Mouse (Mus musculus) lung, adult 2 months (tissue): ENCODE results near the gene Fgf13. TPM values are rescaled to one million over a fixed set of nuclear protein-coding genes. Genes with fewer than 3 reads are reported as not detected.

Source experiments
- DNase-seq: peaks from one replicate; pipeline ENCODE4 v3.0.0; 2022
- H3K4me1 ChIP-seq: fragments of 200-500 bp; 2 replicates; pipeline ENCODE4 v1.6.1; 2011; ENCODE audit warnings: low read length; ENCODE audit not compliant: control insufficient read depth, insufficient read depth
- H3K4me3 ChIP-seq: fragments of 200-500 bp; replicated peaks from 2 replicates; pipeline ENCODE3; 2011; ENCODE audit warnings: low read depth, mild to moderate bottlenecking, control low read depth, low read length; ENCODE audit errors: extremely low read depth
- CTCF ChIP-seq: fragments of 200-500 bp; IDR thresholded peaks from 2 replicates; pipeline ENCODE4 v1.5.1; 2011; ENCODE audit warnings: mild to moderate bottlenecking, low read length, control low read depth; ENCODE audit not compliant: insufficient read depth
- POLR2A ChIP-seq: fragments of 200-500 bp; IDR thresholded peaks from 2 replicates; pipeline ENCODE4 v1.6.1; 2011; ENCODE audit warnings: low read depth, mild to moderate bottlenecking, control low read depth, low read length, borderline replicate concordance; ENCODE audit errors: extremely low read depth
- WGBS: fragments of 180-500 bp; shearing (Covaris S2); methylation state at CpG from one replicate; pipeline ENCODE4 v1.1.7; 2018; 5-methylcytosine and 5-hydroxymethylcytosine counted together
- polyA plus RNA-seq: library from polyadenylated mRNA; depleted of rRNA; stranded (reverse); fragments of >200 nt; gene quantifications from 2 replicates; pipeline ENCODE4 v1.2.3, GENCODE M21; 2012

The Fgf13 gene
- polyA plus RNA-seq, 1 experiment = 0.89 TPM

DNA sequence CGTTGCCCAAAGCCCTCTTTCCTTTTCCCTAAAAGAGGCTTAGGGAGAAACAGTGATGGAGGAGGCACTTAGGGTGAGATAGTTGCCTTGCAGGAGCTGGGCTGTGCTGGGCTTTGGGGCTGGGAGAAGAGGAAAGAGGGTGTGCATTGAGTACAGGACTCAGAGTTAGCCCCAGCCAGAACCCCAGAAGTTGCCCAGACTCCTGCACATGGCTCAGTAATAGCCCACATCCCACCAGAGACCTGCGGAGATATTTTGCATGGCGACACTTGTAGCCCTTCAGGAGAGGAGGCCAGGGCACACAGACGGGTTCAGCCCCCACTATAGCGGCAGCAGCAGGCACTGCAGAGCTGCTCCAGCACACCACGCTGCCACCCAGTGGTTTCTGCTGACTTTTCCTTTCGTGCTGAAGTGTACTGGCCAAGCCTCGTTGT, 432.9 kb downstream of the Fgf13 start:
- DNase-seq = no peak
- H3K4me3 ChIP-seq = no peak overlapping the region
- TF ChIP-seq POLR2A = no peak
- TF ChIP-seq CTCF = no peak

GRCm38 (mm10) chrX:59134166-59134861, 433.6 kb downstream of the Fgf13 start:
- no peak overlapping the region for H3K4me3 ChIP-seq
- no peaks in the 10 kb centered on the region for H3K4me1 ChIP-seq
- DNase-seq = no peak
- TF ChIP-seq POLR2A (no peak), CTCF (no peak)
- WGBS = 27% methylated on average over 70 of the region's 75 CpGs

More for the DNA sequence above, 432.9 kb downstream of the Fgf13 start:
- no peaks in the 10 kb centered on the region for H3K4me1 ChIP-seq
- WGBS = 20% methylated on average over 8 of the region's 8 CpGs

DNA sequence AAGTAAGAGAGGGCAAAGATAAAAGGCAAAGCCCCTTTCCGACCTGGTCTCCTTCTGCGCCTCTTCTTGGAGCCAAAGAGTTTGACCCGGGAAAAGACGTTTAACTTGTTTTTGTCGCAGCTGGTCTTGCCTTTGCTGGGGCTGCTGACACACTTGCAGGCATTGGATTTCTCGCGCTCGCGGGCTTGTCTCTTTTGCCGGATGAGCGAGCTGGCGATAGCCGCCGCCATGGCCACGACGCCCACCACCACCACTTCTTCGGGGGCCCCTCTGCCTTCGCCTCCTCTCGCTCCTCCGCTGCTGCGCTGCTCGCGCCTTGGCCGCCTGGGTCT, 434.1 kb downstream of the Fgf13 start:
- H3K4me3 ChIP-seq = no peak overlapping the region
- no peak for DNase-seq
- H3K4me1 ChIP-seq = no peaks in the 10 kb centered on the region
- WGBS = 36% methylated on average over 24 of the region's 24 CpGs
- no peak for TF ChIP-seq CTCF
- no peak for TF ChIP-seq POLR2A

- TF ChIP-seq CTCF (no peak), POLR2A (no peak)
- DNase-seq = no peak
- 31% methylated on average over 10 of the region's 10 CpGs for WGBS
- Histone ChIP-seq H3K4me1 (no peaks in the 10 kb centered on the region), H3K4me3 (no peak overlapping the region)
Measured at GRCm38 (mm10) chrX:59133416-59133815, 434.5 kb downstream of the Fgf13 start.

DNA sequence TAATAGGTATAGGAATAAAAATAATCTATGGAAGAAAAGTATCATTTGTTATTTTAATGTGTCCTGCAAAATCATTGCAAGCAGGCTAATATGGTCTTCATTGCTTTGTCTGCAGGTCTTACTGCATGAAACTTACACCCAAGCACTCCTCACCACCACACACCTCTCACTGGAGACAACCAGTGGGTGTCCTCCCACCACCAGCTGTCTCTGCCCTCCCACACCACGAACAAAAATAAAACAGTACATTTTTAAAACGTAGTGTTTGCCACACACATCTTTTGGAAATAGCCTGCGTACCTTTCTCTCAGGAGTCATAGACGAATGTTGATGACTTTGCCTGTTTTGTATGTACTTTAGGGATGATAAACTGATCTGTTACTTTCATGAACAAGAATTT, 441.2 kb downstream of the Fgf13 start:
- DNase-seq = no peak
- no peak for TF ChIP-seq POLR2A
- no peak for TF ChIP-seq CTCF
- Histone ChIP-seq H3K4me3 (no peak overlapping the region), H3K4me1 (no peaks in the 10 kb centered on the region)
- WGBS = 57% methylated on average over 4 of the region's 4 CpGs

- no peaks in the 10 kb centered on the region for H3K4me1 ChIP-seq
- TF ChIP-seq CTCF (no peak), POLR2A (no peak)
- no peak overlapping the region for H3K4me3 ChIP-seq
- no peak for DNase-seq
Measured at GRCm38 (mm10) chrX:59113187-59113586, 454.7 kb downstream of the Fgf13 start.

DNA sequence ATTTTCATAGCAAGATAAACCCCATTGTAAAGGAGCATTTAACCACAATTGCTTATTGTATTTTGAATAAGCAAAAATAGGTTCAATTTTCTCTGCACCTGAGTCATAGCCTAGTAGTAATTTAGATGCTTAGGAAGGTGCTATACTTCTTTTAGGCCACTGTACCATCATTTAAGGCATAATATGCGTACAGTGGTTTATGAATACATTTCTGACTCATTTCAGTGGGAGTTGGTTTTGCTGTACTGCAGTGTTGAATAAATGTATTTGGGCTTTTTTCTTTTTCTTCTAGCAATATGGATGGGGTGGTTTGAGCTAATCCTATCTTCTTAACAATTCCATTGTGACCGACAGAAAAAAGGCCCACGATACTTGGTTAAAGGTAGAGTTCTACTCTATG, 481.9 kb downstream of the Fgf13 start:
- Histone ChIP-seq H3K4me3 (no peak overlapping the region), H3K4me1 (no peaks in the 10 kb centered on the region)
- DNase-seq = no peak
- WGBS = 89% methylated on average over 3 of the region's 3 CpGs
- TF ChIP-seq CTCF (no peak), POLR2A (no peak)

DNA sequence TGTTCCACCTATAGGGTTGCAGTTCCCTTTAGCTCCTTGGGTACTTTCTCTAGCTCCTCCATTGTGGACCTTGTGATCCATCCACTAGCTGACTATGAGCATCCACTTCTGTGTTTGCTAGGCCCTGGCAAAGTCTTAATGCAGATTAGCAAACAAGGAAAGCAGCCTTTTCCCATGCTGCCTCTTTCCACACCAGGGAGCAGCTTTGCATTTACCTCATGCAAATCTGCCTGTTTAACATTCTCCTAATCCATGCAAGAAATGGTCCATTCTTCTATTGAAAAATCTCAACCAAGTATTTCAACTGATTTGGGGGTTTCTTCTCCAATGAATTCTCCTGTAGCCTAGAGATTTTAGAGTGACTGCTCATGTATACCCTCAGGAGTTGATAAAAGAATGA, 487.4 kb downstream of the Fgf13 start:
- Histone ChIP-seq H3K4me1 (no peaks in the 10 kb centered on the region), H3K4me3 (no peak overlapping the region)
- DNase-seq = no peak
- TF ChIP-seq CTCF (no peak), POLR2A (no peak)

- WGBS = 64% methylated on average over 3 of the region's 3 CpGs
- H3K4me1 ChIP-seq = no peaks in the 10 kb centered on the region
- TF ChIP-seq POLR2A = no peak
- TF ChIP-seq CTCF = no peak
- no peak for DNase-seq
- H3K4me3 ChIP-seq = no peak overlapping the region
Measured at GRCm38 (mm10) chrX:59072083-59072482, 495.8 kb downstream of the Fgf13 start.

- WGBS = 67% methylated on average over 4 of the region's 4 CpGs
- TF ChIP-seq CTCF (no peak), POLR2A (no peak)
- no peak overlapping the region for H3K4me3 ChIP-seq
- no peaks in the 10 kb centered on the region for H3K4me1 ChIP-seq
- no peak for DNase-seq
Measured at GRCm38 (mm10) chrX:59063157-59063556, 504.7 kb downstream of the Fgf13 start.

DNA sequence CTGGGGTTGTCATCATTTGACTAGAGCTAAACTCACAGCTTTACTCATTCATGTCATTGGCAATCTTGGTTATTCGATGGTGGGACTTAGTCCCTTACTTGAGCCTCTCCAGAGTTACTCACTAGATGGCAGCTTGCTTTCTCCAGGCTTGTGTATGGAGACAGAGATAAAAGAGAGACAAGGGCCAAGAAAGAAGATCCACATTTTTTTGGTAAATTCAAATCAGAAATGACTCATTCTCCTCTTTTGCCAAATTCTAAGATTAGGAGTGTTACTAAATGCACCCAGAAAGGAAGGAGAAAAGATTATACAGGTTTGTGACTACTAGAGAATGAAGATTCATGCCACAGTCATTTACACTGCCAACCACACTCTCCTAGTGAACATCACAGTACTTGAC, 532.9 kb downstream of the Fgf13 start:
- TF ChIP-seq POLR2A = no peak
- no peak for TF ChIP-seq CTCF
- Histone ChIP-seq H3K4me1 (no peaks in the 10 kb centered on the region), H3K4me3 (no peak overlapping the region)
- WGBS = 52% methylated on average over 1 of the region's 1 CpGs
- no peak for DNase-seq
